Mouse (Mus musculus) ovary, postnatal 10 days (tissue): ENCODE results near the gene Dscam.

Experiments
- DNase-seq: peaks from one replicate; pipeline ENCODE4 v3.0.0; 2022; ENCODE audit warnings: low spot score

The Dscam gene

GRCm38 (mm10) chr16:97105266-97105665 is 65.3 kb downstream of the Dscam start:
- DNase-seq = no peak

- DNase-seq = no peak
Observed at GRCm38 (mm10) chr16:97103046-97103445, 67.5 kb downstream of the Dscam start.

GRCm38 (mm10) chr16:97100091-97100490 is 70.5 kb downstream of the Dscam start:
- DNase-seq = no peak

GRCm38 (mm10) chr16:97098508-97098907 is 72.0 kb downstream of the Dscam start:
- DNase-seq = no peak

- DNase-seq = no peak
Observed at GRCm38 (mm10) chr16:97096709-97097108, 73.8 kb downstream of the Dscam start.

DNA sequence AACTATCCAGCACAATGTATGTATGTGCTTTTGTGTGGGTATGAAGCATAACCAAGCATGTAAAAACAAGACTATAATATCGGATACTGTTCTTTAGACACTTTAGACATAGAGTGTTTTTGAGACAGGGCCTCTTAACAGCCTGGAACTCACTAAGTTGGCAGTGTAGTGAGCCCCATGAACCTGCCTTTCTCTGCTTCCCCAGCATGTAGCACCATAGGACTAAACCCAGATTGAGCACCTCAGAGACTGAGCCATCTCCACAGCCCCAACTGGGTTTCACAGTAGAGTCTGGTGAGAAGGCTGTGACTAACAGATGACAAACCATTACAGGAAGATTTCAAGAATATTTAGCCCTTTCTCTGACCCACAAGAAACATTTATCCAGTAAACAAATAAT is 75.1 kb downstream of the Dscam start:
- no peak for DNase-seq

GRCm38 (mm10) chr16:97089339-97089738 is 81.2 kb downstream of the Dscam start:
- no peak for DNase-seq

GRCm38 (mm10) chr16:97083694-97084093 is 86.9 kb downstream of the Dscam start:
- no peak for DNase-seq

- DNase-seq = no peak
Observed at GRCm38 (mm10) chr16:97075920-97076572, 94.5 kb downstream of the Dscam start.

GRCm38 (mm10) chr16:97075137-97075902 is 95.2 kb downstream of the Dscam start:
- no peak for DNase-seq

DNA sequence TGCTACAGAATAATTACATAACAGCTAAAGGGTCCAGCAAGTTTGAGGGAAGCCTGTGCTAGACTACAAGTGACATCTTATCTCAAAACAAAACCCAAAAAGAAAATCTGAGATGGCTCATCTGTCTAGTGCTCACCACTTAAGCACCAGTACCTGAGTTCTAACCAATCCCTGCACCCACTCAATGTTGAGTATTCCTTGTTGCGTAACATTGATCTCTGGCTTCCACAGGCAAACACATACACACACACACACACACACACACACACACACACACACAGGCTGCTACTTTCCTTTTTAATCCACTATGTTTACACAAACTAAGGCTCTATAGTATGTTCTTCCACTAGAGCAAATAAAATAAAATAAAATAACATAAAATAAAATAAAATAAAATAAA is 96.7 kb downstream of the Dscam start:
- no peak for DNase-seq

DNA sequence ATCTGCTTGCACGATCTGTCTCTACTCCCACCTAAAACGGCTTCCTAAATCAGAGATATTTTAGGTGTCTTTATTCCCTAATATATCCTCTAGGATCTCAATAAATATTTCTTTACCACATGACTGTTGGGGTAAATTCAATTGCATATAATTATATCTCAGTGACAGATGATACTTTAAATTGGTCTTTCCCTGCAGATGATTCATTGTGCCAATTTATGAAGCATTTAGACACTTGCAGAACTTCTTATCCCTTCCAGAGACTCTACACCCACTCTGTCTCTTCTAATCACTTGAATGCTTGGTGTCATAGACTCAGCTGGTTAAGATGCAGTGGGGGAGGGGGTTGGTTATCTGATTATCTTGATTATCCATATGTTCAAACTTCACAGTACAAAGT is 97.9 kb downstream of the Dscam start:
- no peak for DNase-seq

- DNase-seq = no peak
Observed at GRCm38 (mm10) chr16:97066856-97067255, 103.7 kb downstream of the Dscam start.

GRCm38 (mm10) chr16:97062207-97062606 is 108.3 kb downstream of the Dscam start:
- no peak for DNase-seq

DNA sequence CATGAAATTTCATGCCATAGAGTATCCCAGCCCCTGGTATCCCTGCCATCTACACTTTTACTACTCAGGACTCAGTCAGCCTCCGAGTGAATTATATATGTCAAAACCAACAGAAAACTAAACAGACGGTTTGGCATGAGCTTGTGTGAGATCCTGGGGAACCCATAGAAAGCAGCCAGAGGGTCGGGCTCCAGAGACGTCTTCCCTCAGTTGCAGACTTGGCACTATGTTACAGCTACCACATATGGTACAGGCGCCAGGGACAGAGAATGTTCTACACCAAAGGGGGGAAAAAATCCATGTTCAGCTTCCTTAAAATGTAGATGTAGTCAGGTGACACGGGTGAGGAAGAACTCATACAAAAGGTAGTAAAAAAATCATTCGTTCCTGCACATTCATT is 109.2 kb downstream of the Dscam start:
- no peak for DNase-seq

- no peak for DNase-seq
Observed at GRCm38 (mm10) chr16:97060736-97061135, 109.8 kb downstream of the Dscam start.

DNA sequence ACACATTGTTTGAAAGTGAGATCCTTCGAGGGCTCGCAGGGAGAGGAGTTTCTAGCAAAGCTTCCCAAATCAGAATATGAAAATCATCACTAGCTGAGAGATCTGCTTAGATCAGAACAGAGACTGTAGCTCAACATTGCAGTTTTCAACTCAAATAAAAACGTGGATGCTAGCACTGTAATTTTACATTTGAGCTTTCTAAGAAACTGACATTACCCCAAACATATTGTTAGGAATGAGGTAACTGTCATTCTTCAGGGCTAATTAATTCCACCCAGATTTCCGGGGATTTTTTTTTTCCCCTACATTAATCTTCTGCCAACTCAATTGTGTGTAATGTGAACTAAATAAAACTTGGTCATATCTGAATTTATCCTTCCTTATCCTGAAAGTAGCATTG is 110.3 kb downstream of the Dscam start:
- DNase-seq = no peak

DNA sequence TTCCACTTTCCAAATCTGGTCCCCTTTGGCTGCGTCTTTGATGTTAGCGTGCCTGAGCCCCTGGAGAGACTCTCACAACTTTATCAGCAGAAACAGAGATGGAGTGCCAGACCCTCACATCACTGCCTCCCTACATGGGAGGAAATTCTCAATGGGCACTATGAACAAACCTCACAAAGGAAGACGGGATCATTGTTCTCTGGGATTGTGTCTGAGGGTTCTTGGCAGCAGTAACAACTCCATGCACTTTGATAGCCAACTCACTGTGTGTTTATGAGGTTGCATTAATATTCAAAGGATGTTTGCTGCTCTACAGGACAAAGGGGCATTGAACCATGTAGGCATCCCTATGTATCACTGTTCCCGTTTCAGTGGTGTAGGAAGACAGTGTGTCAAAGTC is 135.3 kb downstream of the Dscam start:
- DNase-seq = no peak

GRCm38 (mm10) chr16:97033540-97034058 is 137.0 kb downstream of the Dscam start:
- no peak for DNase-seq

GRCm38 (mm10) chr16:97027701-97028100 is 142.9 kb downstream of the Dscam start:
- no peak for DNase-seq

- DNase-seq = no peak
Observed at GRCm38 (mm10) chr16:97026803-97027202, 143.7 kb downstream of the Dscam start.

DNA sequence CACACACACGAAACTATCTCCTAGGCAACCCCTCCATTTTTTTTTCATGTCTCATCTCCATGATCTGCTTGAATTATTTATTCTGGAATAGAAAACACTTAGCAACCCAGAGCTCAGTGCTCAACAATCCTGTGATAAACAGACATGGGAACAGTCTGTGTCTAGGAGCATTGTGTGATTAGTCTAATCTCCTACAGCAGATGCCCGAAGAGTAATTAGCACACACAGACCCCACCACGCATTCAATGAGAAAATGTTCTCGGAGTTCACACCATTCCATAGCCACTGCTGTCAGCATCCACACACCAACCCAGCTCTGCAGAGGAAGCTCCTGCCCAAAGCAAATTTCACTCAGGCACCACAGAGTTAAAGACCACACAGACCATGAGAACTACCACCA is 146.1 kb downstream of the Dscam start:
- no peak for DNase-seq

DNA sequence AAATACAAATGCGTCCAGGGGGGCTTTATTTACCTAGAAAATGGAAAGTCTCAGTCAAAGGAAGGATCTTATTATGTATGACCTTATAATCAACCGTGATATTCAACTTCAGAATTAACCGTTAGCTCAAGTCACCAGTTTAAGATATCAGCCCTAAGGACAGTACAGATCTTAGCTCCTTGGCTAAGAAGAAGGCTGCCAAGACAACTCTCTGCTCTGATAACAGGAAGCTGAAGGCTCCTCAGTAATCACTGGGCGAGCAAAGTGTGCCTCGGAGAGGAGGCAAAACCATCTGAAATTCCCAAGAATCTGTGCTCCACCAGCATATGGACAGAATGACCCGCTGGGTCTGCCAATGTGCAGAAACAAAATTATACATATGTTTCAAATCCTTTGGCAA is 149.1 kb downstream of the Dscam start:
- DNase-seq = no peak

GRCm38 (mm10) chr16:97018304-97018703 is 152.2 kb downstream of the Dscam start:
- DNase-seq = no peak
